Mouse (Mus musculus) midbrain, embryonic 11.5 days (tissue): ENCODE measurements around the gene Pnrc2. TPM values are rescaled to one million over a fixed set of nuclear protein-coding genes. Genes with fewer than 3 reads are reported as not detected.

Experiments used
- ATAC-seq: fragments of 200-750 bp; cut with Nextera tagmentation; 2 replicates; pipeline ENCODE4 v1.8.0; 2017; ENCODE audit warnings: moderate TSS enrichment, moderate library complexity; ENCODE audit not compliant: low FRiP score
- DNase-seq: peaks from one replicate; pipeline ENCODE4 v3.0.0; 2015; ENCODE audit warnings: low spot score; ENCODE audit errors: missing footprints
- H3K27ac ChIP-seq: fragments of 300-500 bp; sonication (generic); 2 replicates; pipeline ENCODE4 v1.5.1; 2014; ENCODE audit warnings: low read depth, low read length
- H3K27me3 ChIP-seq: fragments of 300-500 bp; sonication (generic); 2 replicates; pipeline ENCODE4 v1.6.1; 2014; ENCODE audit warnings: mild to moderate bottlenecking, low read length, moderate library complexity, mixed read lengths; ENCODE audit not compliant: control insufficient read depth, insufficient read depth
- H3K36me3 ChIP-seq: fragments of 300-500 bp; sonication (generic); 2 replicates; pipeline ENCODE4 v1.6.1; 2014; ENCODE audit warnings: mild to moderate bottlenecking, low read length, moderate library complexity, mixed read lengths; ENCODE audit not compliant: control insufficient read depth, insufficient read depth
- H3K4me1 ChIP-seq: fragments of 300-500 bp; sonication (generic); 2 replicates; pipeline ENCODE4 v1.6.1; 2014; ENCODE audit warnings: low read length; ENCODE audit not compliant: control insufficient read depth, insufficient read depth
- H3K4me2 ChIP-seq: fragments of 300-500 bp; sonication (generic); 2 replicates; pipeline ENCODE4 v1.6.1; 2014; ENCODE audit warnings: mild to moderate bottlenecking, moderate library complexity
- H3K4me3 ChIP-seq: fragments of 300-500 bp; sonication (generic); 2 replicates; pipeline ENCODE4 v1.5.1; 2014; ENCODE audit warnings: low read depth, low read length
- H3K9ac ChIP-seq: fragments of 300-500 bp; sonication (generic); 2 replicates; pipeline ENCODE4 v1.6.1; 2014; ENCODE audit warnings: low read length
- H3K9me3 ChIP-seq: fragments of 300-500 bp; sonication (generic); 2 replicates; pipeline ENCODE4 v1.6.1; 2016; ENCODE audit warnings: low read length; ENCODE audit not compliant: control insufficient read depth
- WGBS: fragments of 180-500 bp; shearing (Covaris S2); extraction: QIAGEN DNeasy Blood & Tissue Kit; methylation state at CpG from one replicate; pipeline ENCODE4 v1.1.7; 2014; 5-methylcytosine and 5-hydroxymethylcytosine counted together
- polyA plus RNA-seq: library from polyadenylated mRNA; unstranded; fragments of >200 nt; fragmentation: Nextera tagmentation; extraction: Ambion mirVana; gene quantifications from 2 replicates; pipeline ENCODE4 v1.2.1, GENCODE M21; 2014

Gene Pnrc2
- polyA plus RNA-seq, 1 experiment from 2014 or later, result 258 TPM

GRCm38 (mm10) chr4:135884531-135884930, 10.9 kb upstream of the Pnrc2 start:
- no peak overlapping the region for H3K4me2 ChIP-seq
- no peak for ATAC-seq
- 61% methylated on average over 6 of the region's 6 CpGs for WGBS
- no peak overlapping the region for H3K27ac ChIP-seq
- no peaks in the 10 kb centered on the region for H3K36me3 ChIP-seq
- no peak for DNase-seq
- no peak overlapping the region for H3K4me3 ChIP-seq
- no peaks in the 10 kb centered on the region for H3K9me3 ChIP-seq
- H3K4me1 ChIP-seq, result no peaks in the 10 kb centered on the region
- no peaks in the 10 kb centered on the region for H3K27me3 ChIP-seq
- no peak overlapping the region for H3K9ac ChIP-seq

DNA sequence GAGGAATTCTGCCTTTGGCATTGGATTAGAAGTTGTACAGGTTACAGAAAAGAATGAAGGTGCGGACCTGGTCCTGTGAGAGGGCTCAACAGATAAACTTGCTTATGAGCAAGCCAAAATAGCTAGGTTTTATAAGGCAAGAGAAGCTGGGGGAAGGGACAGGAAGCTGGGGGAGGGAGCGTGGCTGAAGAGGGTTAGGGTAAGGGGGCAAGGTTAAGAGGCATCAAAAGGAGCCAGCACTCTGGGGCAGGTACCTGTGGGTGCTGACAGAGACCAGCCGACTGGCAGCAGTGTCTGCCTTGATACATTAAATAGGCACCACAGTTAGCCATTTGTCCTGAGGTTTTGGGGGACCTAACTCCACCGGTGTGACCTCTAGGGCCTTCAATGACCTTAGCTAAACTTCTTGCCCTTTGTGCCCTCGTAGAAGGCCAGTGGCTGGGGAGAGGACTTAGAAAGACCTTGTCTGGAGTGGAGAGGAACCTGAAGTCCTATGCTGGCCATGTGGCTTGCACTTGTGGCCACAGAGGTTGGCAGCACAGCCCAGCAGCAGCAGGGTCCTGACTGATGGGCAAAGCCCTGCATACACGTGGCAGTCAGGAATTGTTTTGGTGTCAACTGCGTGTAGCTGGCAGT, 10.3 kb upstream of the Pnrc2 start:
- H3K4me2 ChIP-seq, result no peak overlapping the region
- DNase-seq (no peak), ATAC-seq (no peak)
- H3K9me3 ChIP-seq, result no peaks in the 10 kb centered on the region
- no peaks in the 10 kb centered on the region for H3K4me1 ChIP-seq
- H3K27me3 ChIP-seq, result no peaks in the 10 kb centered on the region
- H3K27ac ChIP-seq, result no peak overlapping the region
- H3K4me3 ChIP-seq, result no peak overlapping the region
- no peak overlapping the region for H3K9ac ChIP-seq
- no peaks in the 10 kb centered on the region for H3K36me3 ChIP-seq
- 65% methylated on average over 7 of the region's 7 CpGs for WGBS

GRCm38 (mm10) chr4:135883401-135883851, 9.8 kb upstream of the Pnrc2 start:
- Histone ChIP-seq H3K9me3 (no peaks in the 10 kb centered on the region), H3K27ac (no peak overlapping the region), H3K4me3 (no peak overlapping the region), H3K4me1 (no peaks in the 10 kb centered on the region), H3K9ac (no peak overlapping the region), H3K4me2 (no peak overlapping the region), H3K36me3 (no peaks in the 10 kb centered on the region), H3K27me3 (no peaks in the 10 kb centered on the region)
- no peak for ATAC-seq
- WGBS, result 48% methylated on average over 10 of the region's 10 CpGs
- DNase-seq, result no peak

DNA sequence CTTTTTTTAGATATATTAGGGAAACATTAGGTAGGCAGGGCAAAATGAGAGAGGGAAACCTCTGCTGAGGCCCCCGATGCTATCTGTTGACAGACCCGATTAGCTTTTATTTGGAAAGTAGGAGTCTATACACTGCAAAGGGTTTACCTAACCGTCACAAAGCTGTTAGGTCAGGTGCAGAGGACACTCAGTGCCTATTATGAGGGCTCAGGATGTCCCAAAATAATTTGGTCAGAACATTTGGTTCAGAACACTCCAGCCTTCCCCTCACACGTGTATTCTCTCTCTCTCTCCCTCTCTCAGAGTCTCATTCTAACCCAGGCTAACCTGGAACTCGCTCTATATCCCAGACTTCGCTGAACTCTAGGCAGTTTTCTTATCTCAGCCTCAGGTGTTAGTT, 8.4 kb upstream of the Pnrc2 start:
- WGBS, result 80% methylated on average over 6 of the region's 6 CpGs
- Histone ChIP-seq H3K27ac (no peak overlapping the region), H3K4me1 (0 out of 2 replicates have a peak, but pooled peaks cover under 1% of the 10 kb centered on the region), H3K36me3 (no peaks in the 10 kb centered on the region), H3K9me3 (no peaks in the 10 kb centered on the region), H3K4me2 (no peak overlapping the region), H3K9ac (no peak overlapping the region), H3K4me3 (no peak overlapping the region), H3K27me3 (no peaks in the 10 kb centered on the region)
- ATAC-seq (no peak), DNase-seq (no peak)

DNA sequence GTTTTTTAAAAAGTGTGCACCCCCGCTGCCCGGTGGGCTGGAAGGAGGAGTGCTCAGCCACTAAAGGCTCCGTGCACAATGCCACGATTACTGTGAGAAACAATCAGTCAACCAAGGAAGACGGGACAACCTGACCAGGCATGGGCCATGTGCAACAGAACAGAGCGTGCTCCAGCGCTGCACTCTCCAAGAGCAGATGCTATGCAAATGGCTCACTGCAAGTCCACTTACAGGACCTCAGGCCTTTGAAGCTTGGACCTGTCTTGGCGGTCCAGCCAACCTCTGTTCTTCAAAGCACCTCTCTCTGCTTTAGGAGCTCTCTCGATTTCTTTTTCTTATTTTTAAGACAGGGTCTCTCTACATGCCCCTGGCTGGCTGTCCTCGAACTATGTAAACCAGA, 6.9 kb upstream of the Pnrc2 start:
- no peak overlapping the region for H3K9ac ChIP-seq
- H3K4me1 ChIP-seq, result peaks cover 15% of the 10 kb centered on the region
- ATAC-seq (no peak), DNase-seq (no peak)
- H3K36me3 ChIP-seq, result no peaks in the 10 kb centered on the region
- WGBS, result 86% methylated on average over 10 of the region's 10 CpGs
- no peak overlapping the region for H3K27ac ChIP-seq
- H3K9me3 ChIP-seq, result no peaks in the 10 kb centered on the region
- H3K4me3 ChIP-seq, result no peak overlapping the region
- H3K27me3 ChIP-seq, result no peaks in the 10 kb centered on the region
- H3K4me2 ChIP-seq, result no peak overlapping the region

DNA sequence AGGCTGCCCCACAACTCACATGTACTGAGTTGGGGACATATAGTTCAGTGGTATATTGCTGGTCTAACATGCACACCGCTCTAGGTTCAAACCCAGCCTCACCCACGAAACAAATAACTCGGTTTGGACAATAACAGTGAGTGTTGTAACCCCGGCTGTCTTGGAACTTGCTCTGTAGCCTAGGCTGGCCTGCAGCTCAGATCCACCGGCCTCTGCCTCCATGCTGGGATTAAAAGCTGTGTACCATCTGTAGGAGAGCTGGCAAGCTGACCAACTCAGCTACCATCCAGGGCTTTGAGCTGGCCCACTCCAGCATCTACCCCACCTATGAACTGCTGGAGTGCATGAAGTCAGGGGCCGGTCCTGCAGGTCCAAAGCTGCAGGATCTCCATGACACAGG, 6.4 kb upstream of the Pnrc2 start:
- Histone ChIP-seq H3K27me3 (no peaks in the 10 kb centered on the region), H3K4me1 (peaks cover 19% of the 10 kb centered on the region), H3K9ac (no peak overlapping the region), H3K4me2 (no peak overlapping the region), H3K27ac (no peak overlapping the region), H3K4me3 (no peak overlapping the region), H3K9me3 (no peaks in the 10 kb centered on the region), H3K36me3 (no peaks in the 10 kb centered on the region)
- 86% methylated on average over 6 of the region's 6 CpGs for WGBS
- ATAC-seq, result no peak
- DNase-seq, result no peak

- no peak overlapping the region for H3K4me3 ChIP-seq
- WGBS, result 84% methylated on average over 6 of the region's 6 CpGs
- H3K9me3 ChIP-seq, result no peaks in the 10 kb centered on the region
- no peak overlapping the region for H3K4me2 ChIP-seq
- H3K9ac ChIP-seq, result no peak overlapping the region
- no peak overlapping the region for H3K27ac ChIP-seq
- no peaks in the 10 kb centered on the region for H3K27me3 ChIP-seq
- peaks cover 29% of the 10 kb centered on the region for H3K4me1 ChIP-seq
- ATAC-seq, result no peak
- no peaks in the 10 kb centered on the region for H3K36me3 ChIP-seq
- DNase-seq, result no peak
Observed at GRCm38 (mm10) chr4:135879021-135879420, 5.4 kb upstream of the Pnrc2 start.

DNA sequence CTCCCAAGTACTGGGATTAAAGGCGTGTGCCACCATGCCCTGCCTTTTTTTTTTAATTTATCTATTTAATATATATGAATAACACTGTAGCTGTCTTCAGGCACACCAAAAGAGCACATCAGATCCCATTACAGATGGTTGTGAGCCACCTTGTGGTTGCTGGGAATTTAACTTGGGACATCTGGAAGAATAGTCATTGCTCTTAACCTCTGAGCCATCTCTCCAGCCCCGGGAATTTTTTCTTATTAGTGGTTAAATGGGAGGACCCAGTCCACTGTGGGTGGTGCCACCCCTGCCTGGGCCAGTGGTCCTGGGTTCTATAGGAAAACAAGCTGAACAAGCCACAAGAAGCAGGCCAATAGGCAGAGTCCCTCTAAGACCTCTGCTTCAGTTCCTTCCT, 4.1 kb upstream of the Pnrc2 start:
- H3K27ac ChIP-seq, result no peak overlapping the region
- ATAC-seq (no peak), DNase-seq (no peak)
- 70% methylated on average over 2 of the region's 2 CpGs for WGBS
- H3K9ac ChIP-seq, result no peak overlapping the region
- H3K9me3 ChIP-seq, result no peaks in the 10 kb centered on the region
- peaks cover 30% of the 10 kb centered on the region for H3K4me1 ChIP-seq
- no peak overlapping the region for H3K4me3 ChIP-seq
- no peak overlapping the region for H3K4me2 ChIP-seq
- H3K27me3 ChIP-seq, result no peaks in the 10 kb centered on the region
- H3K36me3 ChIP-seq, result no peaks in the 10 kb centered on the region

DNA sequence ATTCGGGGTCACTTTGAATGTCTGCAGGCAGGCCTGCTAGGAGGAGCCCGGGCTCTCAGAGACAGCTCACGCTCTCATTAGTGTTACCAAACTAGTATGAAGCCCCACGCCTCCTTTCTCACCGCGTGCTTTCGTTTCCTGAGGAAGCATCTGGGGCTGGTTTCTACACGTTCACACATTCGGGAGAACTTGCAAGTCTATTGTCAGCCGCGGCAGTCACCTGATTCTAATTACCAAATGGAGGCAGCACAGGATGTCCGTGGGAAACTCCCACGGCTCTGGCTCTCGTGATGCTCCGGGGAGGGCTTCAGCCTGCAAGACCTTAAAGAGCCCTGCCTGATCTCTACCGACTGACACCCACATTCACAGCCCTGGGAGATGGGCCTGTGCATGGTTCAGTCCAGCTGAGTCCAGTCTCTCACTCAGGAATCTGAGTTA, 3.0 kb upstream of the Pnrc2 start:
- Histone ChIP-seq H3K9me3 (no peaks in the 10 kb centered on the region), H3K4me3 (no peak overlapping the region), H3K27me3 (no peaks in the 10 kb centered on the region), H3K36me3 (no peaks in the 10 kb centered on the region), H3K4me2 (peak overlapping the region; percentile 37), H3K4me1 (peaks cover 37% of the 10 kb centered on the region), H3K9ac (peak overlapping the region; percentile 33; the same call in 1 of the 2 replicates), H3K27ac (no peak overlapping the region; the same call in 1 of the 2 replicates)
- no peak for ATAC-seq
- DNase-seq, result peak; percentile 91
- 5% methylated on average over 16 of the region's 16 CpGs for WGBS
